Mouse (Mus musculus): Measurements from ENCODE around the gene Ripk1.

- TF ChIP-seq POLR2A (IDR thresholded peaks at IDR 0.05; ENCODE audit: borderline replicate concordance, control insufficient read depth, low read depth, low read length): no peak
- no peak for TF ChIP-seq CTCF (IDR thresholded peaks at IDR 0.05; ENCODE audit: control insufficient read depth, insufficient read depth, low read length)
These were observed 36.1 kb upstream of the Ripk1 start for GRCm38 (mm10) chr13:33966025-33966412.

All from bone marrow, adult 2 months (tissue).